Mouse (Mus musculus) gastrocnemius, postnatal 14 days (tissue): ENCODE data around the gene Ubqln4. TPM values are rescaled to one million over a fixed set of nuclear protein-coding genes. Genes with fewer than 3 reads are reported as not detected.
A peak's percentile ranks its signal among the peaks of the same experiment; 100 is the strongest.
"Not testable (repeated sequence)": the region's sequence is repeated elsewhere in the genome, so short reads cannot be mapped to it uniquely, and the experiment has no call there.

Experiments
- DNase-seq: peaks from one replicate; pipeline ENCODE4 v3.0.0; 2021; ENCODE audit warnings: mixed read lengths
- intact Hi-C: fragments of 180-260 bp; cut with DNase I; formaldehyde crosslinking; loops from one replicate; pipeline ENCODE4 v1.15.1; 2025; ENCODE audit warnings: low total_unique reads
- total RNA-seq, 2 experiments: library from RNA; stranded (reverse); gene quantifications; 2 replicates each; pipeline ENCODE4 v1.2.3; 2021

The Ubqln4 gene
- total RNA-seq, 2 experiments from 2014 or later, result 42.0 to 45.5 TPM

DNA sequence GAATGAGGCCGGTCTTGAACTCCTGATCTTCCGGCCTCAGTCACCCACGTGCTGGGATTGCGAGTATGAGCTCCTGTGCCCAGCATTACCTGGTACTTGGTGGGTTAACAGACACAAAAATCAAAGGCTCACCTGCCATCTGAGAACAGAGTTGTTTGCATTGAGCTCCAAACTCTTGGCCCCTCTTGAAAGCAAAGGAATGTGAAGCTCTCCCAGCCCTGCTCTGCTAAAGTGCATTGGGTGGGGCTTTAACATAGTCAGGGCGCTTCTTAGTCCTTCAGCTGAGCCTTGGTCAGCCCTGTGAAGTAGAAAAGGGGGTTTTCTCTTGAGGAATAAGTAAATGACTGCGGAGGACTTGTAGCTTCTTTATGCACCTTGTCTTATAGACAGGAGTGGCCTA is 32.2 kb downstream of the Ubqln4 start:
- no peak for DNase-seq
- intact Hi-C loops, result no loop called here

DNA sequence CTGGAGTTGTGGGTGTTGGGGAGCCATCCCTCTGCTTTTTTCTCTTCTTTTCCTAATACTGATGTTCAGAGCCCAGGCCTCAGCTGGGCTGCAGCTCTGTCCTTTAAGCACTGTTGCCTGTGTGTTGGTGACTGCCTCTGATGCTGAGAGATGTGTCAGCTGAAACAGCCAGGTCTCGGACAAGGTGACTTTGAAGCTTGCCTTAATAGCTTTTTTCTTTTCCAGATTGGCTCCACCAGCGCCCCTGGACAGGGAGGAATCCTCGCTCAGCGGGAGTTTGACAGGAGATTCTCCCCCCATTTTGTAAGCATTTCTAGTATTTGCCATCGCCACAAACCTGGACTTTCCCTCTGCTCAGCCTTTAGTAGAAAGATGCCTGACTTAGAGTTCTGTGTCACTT is 33.1 kb downstream of the Ubqln4 start:
- DNase-seq, result no peak
- intact Hi-C loops, result no loop called here

DNA sequence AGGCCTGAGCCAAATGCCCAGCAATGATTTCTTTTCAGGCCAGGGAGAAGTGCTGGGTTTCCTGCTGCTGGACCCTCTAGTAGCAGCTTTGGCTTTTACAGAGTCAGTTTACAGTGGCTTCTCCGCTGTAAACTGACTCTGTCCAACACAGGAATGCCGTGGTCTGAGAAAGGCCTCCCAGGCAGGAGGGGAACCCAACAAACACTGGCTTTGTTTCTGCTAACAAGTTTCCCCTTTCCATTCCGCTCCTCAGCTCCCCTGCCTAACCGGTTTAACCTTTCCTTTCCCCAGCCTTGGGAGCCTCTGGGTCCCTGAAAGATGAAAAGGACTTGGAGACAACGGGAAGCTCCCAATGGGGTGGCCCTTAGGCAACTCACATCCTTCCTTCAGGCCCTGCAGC is 36.7 kb downstream of the Ubqln4 start:
- no peak for DNase-seq
- intact Hi-C loops, result no loop called here

DNA sequence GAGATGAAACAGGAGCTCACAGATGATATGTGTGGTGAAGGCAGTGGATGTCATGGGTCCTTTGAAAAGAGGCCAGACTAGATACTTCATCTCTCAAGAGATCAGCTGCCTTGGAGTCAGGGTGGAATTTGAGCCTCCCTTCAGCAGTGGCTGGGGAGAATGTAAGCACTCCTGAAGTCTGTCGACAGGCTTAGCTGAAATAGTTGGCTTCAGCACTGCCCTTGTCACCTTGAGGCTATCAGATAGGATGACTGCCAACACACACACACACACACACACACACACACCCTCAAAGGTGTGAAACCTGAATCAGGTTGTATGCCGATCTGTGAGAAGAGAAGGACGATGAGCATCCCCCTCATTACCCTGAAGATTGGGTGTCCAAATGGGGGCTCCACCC is 37.5 kb downstream of the Ubqln4 start:
- DNase-seq, result no peak
- intact Hi-C loops, result no loop called here

DNA sequence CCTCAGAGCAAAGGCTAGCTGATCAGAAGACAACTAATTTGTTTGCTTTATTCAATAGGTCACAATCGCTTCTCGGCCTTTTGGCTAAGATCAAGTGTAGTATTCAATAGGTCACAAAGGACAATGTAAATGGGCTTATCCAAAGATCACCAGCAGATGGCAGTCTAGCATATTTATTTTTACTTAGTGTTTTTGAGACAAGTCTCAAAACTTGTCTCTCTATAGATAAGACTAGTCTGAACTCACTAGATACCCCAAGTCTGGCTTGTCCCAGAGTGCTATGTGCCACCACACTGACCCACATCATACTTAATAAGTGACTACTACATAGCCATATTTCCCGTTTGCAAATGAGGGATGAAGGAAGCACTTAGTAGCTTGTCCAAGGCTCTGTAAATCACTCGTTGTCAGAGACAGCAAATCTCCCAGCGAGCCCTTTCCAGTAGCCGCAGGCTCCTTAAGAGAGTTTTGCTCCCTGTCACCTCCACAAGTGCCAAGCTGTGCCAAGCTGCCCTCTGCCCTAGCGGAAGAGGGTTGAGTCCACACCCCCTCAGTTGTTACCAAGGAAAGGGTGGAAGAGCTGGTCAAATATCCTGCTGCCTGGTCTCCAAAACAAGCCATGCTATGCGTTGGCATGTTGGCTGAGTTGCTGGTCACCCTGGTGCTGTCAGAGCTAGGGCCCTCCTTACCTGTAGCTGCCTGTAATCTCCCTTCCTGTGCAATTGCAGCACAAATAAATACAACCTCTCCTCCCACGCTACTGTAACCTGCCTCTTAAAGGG is 38.6 kb downstream of the Ubqln4 start:
- DNase-seq, result no peak
- intact Hi-C loops, result no loop called here

DNA sequence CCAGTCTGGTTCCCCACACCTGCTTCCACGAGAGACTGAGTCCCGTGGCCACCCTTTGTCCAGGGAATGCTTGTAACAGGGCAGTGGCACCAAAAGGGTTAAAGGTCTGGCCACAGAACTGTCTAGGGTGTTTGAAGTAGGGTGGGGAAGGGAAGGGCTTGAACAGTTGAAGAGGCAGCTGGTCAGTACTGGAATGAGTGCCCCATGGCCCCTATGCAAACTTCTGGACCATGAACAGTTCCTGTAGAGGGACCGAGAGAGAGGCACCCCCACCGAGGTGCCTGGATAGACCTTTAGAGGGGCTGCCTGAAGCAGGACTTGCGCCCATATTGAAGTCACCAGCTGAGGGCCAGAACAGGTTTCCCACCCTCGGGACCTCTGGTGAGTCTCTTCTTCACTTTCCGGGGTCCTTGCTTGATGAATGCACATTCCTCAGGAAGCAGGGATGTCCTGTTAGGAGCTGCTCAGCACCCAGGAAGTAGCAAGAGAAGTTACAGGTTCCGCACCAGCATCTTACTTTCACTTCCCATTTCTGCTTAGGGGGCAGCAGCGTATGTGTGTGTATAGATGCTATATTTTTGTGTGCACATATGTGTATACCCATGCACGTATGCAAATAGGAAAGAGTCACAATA is 39.5 kb downstream of the Ubqln4 start:
- intact Hi-C loops, result no loop called here
- no peak for DNase-seq

DNA sequence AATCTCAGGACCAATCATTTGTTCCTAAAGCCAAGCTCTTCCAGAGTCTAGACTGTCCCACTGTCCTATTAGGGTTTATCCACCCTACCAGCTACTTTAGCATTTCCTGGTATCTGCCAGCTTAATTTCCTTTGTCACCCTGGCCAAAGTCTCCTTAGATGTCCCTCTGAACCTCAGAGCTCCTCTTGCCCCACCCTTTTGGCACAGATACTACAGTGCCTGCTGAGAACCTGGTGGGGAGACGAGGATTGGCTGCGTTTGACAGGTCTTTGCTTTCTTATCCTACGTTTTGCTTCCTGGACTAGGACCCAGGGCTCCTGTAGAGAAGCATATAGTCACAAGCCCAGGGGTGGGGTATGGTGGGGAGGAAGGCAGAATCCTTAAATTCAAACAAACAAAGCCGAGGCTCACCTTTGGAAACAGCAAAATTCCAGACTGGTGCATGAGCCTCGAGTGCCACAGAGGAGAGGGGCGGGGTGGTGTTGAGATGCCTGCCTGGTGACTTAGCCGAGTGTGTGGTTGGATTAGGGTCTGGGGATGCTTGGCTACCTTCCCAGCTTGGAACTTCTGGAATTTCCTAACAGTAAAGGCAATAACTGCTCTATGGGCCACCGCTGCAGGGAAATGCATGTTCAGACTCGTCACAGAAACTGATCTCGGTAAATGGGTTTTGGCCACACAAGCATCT is 40.5 kb downstream of the Ubqln4 start:
- no peak for DNase-seq
- intact Hi-C loops, result no loop called here

DNA sequence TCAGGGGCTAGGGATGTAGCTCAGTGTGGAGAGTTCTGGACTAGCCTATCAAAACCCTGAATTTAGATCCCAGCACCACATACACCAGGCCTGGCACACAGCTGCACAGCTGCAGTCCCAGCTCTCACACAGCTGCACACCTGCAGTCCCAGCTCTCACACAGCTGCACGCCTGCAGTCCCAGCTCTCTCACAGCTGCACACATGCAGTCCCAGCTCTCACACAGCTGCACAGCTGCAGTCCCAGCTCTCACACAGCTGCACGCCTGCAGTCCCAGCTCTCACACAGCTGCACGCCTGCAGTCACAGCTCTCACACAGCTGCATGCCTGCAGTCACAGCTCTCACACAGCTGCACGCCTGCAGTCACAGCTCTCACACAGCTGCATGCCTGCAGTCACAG is 43.0 kb downstream of the Ubqln4 start:
- DNase-seq, intact Hi-C loops: not testable (repeated sequence)

DNA sequence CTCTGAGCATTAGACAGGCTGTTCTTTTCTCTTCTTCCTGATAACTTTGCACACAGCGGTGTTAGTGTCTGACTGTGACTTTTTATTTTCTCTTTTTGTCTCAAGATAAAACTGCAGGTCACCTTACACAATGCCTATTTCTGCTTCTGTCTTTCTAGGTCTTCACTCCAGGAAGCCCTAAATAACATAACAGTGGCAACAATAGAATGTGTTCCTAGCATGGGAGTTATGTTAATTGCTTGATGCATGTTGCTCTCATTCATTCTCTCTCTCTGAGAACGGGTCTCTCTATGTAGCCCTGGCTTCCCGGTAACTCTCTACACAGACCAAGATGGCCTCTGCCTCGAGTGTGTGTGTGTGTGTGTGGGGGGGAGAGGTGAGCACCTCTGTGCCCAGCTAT is 48.9 kb downstream of the Ubqln4 start:
- intact Hi-C loops, result no loop called here
- DNase-seq, result no peak

DNA sequence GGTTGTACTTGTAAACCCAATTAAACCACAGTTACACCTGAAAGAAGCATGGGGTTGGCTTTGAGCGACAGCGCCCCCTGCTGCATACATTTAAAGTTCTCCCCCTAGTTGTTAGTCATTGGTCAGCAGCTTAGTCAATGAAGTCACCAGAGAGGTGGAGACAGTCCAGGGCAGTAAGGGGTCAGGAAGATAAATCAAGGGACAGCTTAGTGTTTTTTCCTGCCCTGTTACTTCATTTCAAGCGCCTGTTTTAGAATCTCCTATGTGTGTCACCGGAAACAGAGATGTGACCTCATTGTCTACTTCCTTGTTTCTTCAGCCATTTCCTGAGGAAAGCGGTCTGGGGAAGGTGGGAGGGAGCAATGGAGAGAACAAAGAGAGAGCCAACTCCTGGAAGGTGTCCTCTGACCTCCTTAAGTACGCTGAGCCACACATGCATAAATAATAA is 50.2 kb downstream of the Ubqln4 start:
- peak; percentile 60 for DNase-seq
- intact Hi-C loops, result no loop called here

DNA sequence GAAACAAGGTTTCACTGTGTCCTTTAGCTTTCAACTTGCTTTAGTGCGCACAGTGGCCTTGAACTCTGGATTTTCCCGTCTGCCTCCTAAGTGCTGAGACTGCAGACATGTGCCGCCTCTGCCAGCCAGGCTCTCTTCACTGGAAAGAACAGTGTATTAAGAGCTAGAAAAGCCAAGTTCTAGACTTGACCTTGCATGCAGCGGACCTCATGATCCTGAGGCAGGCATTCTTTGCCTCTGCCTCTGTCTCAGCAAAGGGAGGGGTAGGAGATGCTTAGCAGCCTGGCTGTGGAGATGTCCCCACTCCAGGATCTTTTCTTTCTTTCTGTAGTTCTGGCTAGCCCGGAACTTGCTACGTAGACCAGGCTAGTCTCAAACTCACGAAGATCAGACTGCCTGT is 51.3 kb downstream of the Ubqln4 start:
- DNase-seq, result no peak
- intact Hi-C loops, result no loop called here

DNA sequence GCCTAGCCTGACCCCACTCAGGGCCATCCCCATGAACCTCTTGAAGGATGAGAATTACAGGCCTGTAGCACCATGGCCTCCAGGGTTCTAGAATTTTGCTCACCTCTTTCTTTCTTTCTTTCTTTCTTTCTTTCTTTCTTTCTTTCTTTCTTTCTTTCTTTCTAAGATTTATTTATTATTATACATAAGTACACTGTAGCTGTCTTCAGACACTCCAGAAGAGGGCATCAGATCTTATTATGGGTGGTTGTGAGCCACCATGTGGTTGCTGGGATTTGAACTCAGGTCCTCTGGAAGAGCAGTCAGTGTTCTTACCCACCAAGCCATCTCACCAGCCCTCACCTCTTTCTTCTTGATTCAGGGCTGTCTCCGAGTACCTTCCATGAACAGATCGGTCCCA is 52.1 kb downstream of the Ubqln4 start, which contains the start of gene Arhgef2:
Gene Arhgef2, plus strand, starts transcription at position 301 of the 400 bp plus-strand sequence.
- DNase-seq, intact Hi-C loops: not testable (repeated sequence)

DNA sequence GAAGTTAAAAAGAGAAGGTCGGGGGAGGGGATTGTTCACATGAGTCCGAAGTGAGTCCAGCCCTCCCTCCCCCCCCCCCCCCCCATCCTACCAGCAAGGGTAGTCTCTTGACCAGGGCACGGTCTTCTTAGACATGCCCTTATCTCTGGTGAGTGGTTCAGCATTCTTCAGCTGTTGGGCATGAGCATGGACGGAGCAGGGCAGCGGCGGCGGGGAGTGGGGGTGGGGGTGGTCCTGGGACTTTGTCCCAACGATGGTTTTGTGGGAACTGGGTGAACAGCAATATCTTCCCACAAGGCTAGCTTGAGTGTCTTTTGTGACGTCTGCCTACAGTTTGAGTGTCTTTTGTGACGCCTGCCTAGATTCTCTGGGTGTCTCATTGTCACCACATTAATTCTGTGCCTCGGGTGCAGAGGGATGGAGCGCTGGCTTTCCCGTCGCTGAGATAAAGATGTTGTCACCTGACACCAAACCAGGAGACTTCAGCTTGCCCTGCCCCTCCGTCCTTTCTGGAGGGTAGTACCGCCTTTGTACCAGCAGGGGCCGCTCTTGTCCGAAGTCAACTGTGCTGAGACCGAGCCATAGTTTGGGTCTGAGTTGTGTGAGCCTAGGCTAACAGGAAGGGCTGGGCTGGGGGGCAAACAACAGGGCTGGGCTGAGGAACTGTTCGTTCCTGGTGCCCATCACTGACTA is 53.7 kb downstream of the Ubqln4 start:
- peak; percentile 85 for DNase-seq
- intact Hi-C loops, result no loop called here

DNA sequence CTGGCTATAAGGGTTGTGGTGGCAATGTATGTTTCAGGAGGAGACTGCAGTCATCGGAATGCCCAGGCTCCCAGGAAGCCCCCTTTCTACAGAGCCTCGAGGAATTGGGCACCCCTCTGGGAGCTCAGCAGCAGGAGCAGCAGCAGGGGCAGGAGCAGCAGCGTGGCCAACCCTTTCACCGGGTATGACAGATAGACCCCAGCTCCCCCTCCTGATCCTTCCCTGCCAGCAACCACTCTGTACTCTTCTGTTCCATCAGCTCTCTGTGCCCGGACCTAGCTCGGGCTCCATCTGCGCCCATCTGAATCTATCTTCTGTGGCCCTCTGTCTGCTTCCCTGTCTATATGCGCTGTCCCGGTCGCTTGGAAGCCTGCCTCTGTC is 54.2 kb downstream of the Ubqln4 start:
- no peak for DNase-seq
- intact Hi-C loops, result loop anchor here (2.0 kb wide), 1 partner anchor 25 kb away; no protein-coding TSS in a partner anchor

DNA sequence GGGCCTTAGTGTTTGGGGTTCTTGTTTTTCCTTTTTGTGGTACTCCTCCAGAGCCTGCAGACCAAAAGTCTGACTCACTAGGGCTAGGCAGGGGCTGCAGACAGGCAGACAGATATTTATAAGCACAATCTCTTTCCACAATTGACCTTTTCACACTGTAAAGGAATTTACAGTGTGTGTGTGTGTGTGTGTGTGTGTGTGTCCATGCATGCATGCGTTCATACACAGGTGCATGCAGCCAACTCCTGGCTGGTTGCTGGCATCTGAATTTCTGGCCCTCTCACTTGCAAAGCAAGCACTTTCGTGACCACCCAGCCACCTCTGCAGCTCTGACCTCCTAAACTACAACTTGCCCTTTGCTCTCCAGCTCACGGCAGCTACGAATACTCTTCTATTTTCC is 55.5 kb downstream of the Ubqln4 start:
- intact Hi-C loops, result loop anchor here (2.0 kb wide), 1 partner anchor 24 kb away; no protein-coding TSS in a partner anchor
- DNase-seq, result no peak

DNA sequence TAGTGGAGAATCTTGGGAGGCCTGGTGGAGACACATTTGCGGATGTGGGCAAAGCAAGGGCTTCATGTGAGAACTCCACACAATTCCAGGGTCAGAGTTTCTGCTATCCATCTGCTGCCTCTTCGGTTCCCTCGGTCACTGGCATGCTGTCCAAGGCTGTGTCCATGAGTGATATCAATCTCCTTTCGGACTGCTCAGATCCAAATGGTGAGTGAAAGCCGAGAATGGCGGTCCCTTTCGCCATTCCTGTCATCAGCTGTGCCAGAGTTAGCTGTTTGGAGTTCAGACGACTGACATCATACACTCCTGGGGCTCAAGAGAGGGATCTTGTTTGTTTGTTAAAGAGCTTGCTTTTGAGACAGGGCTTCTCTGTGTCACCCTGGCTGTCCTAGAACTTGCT is 60.9 kb downstream of the Ubqln4 start:
- intact Hi-C loops, result no loop called here

DNA sequence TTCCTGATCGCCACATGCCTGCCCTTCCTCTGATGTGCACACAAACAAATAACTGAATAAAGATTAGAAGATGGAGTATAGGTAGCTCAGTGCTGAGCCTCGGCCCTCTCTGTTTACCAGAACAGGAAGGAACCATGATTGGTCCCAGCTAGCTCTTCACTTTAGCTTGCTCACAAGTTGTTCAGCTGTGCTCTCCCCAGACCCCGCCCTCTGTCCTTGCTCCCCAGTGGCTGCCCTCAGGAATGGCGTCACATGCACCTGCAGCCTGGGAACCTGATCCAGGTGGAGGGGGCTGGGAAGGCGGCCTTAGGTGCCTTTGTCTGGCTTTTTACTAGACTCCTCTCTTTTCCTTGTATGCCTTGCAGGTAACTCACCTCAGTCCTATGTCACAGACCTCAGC is 61.6 kb downstream of the Ubqln4 start:
- intact Hi-C loops, result no loop called here
- DNase-seq, result no peak

More for the DNA sequence above, 60.9 kb downstream of the Ubqln4 start:
- no peak for DNase-seq

DNA sequence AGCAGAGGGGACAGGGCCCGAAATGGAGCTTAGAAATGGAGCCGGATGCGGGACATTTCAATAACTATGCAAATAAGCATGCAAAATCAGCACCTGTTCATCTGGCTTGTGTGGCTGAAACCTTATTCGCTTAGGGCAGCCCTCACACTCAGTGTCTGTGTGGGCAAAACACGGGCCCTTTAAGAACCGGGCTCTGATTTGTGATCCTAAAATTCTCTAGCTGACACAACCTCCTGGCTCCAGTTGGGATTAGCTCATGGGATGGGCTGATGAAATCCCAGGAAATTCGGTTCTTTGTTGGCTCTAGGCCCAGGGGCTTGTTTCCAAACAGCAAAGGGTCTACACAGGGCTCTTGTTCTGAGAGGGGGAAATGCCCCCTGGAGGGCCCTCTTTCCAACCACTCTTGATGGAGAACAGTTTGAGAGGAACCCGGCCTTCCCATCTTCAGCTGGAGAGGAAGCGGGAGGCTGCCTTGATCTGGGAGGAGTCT is 62.4 kb downstream of the Ubqln4 start:
- intact Hi-C loops, result no loop called here
- DNase-seq, result peak; percentile 79

DNA sequence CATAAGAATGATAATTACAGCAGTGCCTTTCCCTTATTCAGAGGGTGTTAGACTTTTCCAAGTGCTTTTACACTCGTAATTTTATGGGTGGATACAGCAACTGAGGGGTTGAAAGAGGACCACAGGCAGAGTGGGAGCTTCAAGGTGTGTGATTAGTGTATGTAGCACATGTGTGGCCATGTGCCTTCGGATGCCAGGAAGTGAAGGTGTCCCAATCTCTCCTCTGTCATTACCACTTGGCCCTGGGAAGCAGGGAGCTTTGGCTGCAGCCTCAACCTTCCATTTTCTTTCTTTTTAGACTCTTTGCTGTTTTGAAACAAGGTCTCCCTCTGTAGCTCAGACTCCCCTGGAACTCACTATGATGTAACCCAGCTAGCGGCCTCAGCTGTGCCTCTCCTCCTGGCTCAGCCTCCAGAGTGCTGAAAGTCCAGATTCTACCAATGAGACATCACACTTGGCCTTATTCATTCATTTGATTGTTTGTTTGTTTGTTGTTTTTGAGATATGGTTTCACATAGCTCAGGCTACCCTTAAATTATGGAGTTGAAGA is 63.5 kb downstream of the Ubqln4 start:
- no peak for DNase-seq
- intact Hi-C loops, result no loop called here
